Mouse (Mus musculus) megakaryocyte, embryonic 14.5 days (primary cell): ENCODE measurements around the gene Tenm1.

Experiments used
- FLI1 ChIP-seq: IDR thresholded peaks from 2 replicates; pipeline ENCODE4 v1.6.1; 2012; ENCODE audit warnings: low read length, inconsistent platforms, mixed read lengths
- GATA1 ChIP-seq: IDR thresholded peaks from 3 replicates; pipeline ENCODE4 v1.6.1; 2012; ENCODE audit warnings: mixed read lengths, low read length, inconsistent platforms, borderline replicate concordance

GRCm38 (mm10) chrX:42500538-42500937 is 928.4 kb downstream of the Tenm1 start:
- TF ChIP-seq FLI1 (no peak), GATA1 (no peak)
